Mouse (Mus musculus) heart, embryonic 13.5 days (tissue): ENCODE data around the gene 4932438H23Rik. TPM values are rescaled to one million over a fixed set of nuclear protein-coding genes. Genes with fewer than 3 reads are reported as not detected.

Source experiments
- ATAC-seq: fragments of 200-750 bp; cut with Nextera tagmentation; 2 replicates; pipeline ENCODE4 v1.8.0; 2017; ENCODE audit warnings: moderate TSS enrichment; ENCODE audit not compliant: insufficient number of reproducible peaks, low FRiP score, low TSS enrichment; ENCODE audit errors: extremely low read depth
- H3K27ac ChIP-seq: fragments of 300-500 bp; sonication (generic); replicated peaks from 2 replicates; pipeline ENCODE4 v1.5.1; 2015; ENCODE audit warnings: moderate library complexity, mild to moderate bottlenecking, inconsistent platforms
- H3K27me3 ChIP-seq: fragments of 300-500 bp; sonication (generic); replicated peaks from 2 replicates; pipeline ENCODE4 v1.6.1; 2015; ENCODE audit warnings: mild to moderate bottlenecking, inconsistent platforms
- H3K36me3 ChIP-seq: fragments of 300-500 bp; sonication (generic); 2 replicates; pipeline ENCODE4 v1.6.1; 2015; ENCODE audit warnings: mild to moderate bottlenecking, inconsistent platforms
- H3K4me1 ChIP-seq: fragments of 300-500 bp; sonication (generic); 2 replicates; pipeline ENCODE4 v1.6.1; 2015; ENCODE audit warnings: inconsistent platforms
- H3K4me2 ChIP-seq: fragments of 300-500 bp; sonication (generic); 2 replicates; pipeline ENCODE4 v1.6.1; 2015; ENCODE audit warnings: inconsistent platforms, mild to moderate bottlenecking, moderate library complexity
- H3K4me3 ChIP-seq: fragments of 300-500 bp; sonication (generic); 2 replicates; pipeline ENCODE4 v1.5.1; 2015; ENCODE audit warnings: moderate library complexity, mild to moderate bottlenecking, inconsistent platforms
- H3K9ac ChIP-seq: fragments of 300-500 bp; sonication (generic); 2 replicates; pipeline ENCODE4 v1.6.1; 2015; ENCODE audit warnings: inconsistent platforms, mild to moderate bottlenecking, moderate library complexity
- H3K9me3 ChIP-seq: fragments of 300-500 bp; sonication (generic); 2 replicates; pipeline ENCODE4 v1.6.1; 2016; ENCODE audit warnings: inconsistent platforms
- WGBS: fragments of 180-500 bp; shearing (Covaris S2); methylation state at CpG from one replicate; pipeline ENCODE4 v1.1.7; 2015; ENCODE audit warnings: mixed read lengths; 5-methylcytosine and 5-hydroxymethylcytosine counted together
- polyA plus RNA-seq: library from polyadenylated mRNA; unstranded; fragments of >200 nt; fragmentation: Nextera tagmentation; extraction: Ambion mirVana; gene quantifications from 2 replicates; pipeline ENCODE4 v1.2.1, GENCODE M21; 2015

Gene 4932438H23Rik
- polyA plus RNA-seq, 1 experiment from 2014 or later, result not detected

DNA sequence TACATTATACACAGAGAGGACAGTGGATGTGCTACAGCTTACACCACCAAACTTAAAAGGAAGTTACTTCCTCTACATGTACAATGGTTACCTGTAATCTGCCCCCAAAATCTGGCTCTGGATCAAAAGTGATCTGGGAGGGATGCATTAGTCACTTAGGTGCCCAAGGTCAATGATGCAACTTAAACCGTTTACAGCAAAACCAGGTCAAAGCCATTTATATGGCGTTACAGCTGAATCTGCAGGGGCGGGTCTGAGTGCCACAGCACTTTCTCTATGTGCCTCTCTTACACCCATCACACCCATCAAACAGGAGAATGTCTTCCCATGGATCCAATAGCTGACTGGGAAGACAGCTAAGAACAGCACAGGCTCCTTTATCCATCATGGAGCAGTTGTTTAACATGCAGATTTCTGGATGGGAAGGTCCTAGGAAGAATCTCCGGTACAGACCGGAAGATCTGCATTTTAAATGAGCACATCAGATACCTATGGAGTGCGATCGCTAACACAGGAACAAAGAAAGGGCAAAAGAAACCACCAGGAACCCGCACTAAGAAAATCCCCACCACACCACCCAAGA is 65.7 kb downstream of the 4932438H23Rik start:
- peaks cover 95% of the 10 kb centered on the region for H3K36me3 ChIP-seq

DNA sequence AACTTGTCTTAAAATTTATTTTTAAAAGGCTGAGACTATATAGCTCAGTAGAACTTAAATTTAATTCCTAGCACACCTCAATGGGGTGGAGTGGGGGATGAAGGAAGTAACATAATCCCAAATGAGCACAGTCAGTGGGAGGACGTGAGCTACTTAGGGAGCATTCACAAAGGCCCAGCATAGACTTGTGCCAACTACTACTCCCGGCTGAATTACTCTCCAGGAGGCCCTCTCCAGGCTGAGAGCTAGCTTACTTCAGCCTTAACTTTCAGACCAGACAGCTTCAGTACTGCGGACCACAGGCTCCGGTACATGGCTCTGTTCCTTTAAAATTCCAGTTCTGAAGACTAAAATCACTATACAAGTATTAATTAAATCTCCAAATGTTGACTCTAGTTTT is 68.6 kb downstream of the 4932438H23Rik start:
- no peaks in the 10 kb centered on the region for H3K27me3 ChIP-seq
- peaks cover 4% of the 10 kb centered on the region; the same call in 1 of the 2 replicates for H3K9me3 ChIP-seq
- no peak overlapping the region for H3K4me2 ChIP-seq
- no peak overlapping the region for H3K9ac ChIP-seq
- H3K4me1 ChIP-seq, result no peaks in the 10 kb centered on the region
- peaks cover 93% of the 10 kb centered on the region for H3K36me3 ChIP-seq
- H3K4me3 ChIP-seq, result no peak overlapping the region
- no peak overlapping the region for H3K27ac ChIP-seq
- no peak for ATAC-seq
- WGBS, result 86% methylated on average over 4 of the region's 4 CpGs

More for the DNA sequence above, 65.7 kb downstream of the 4932438H23Rik start:
- H3K9ac ChIP-seq, result no peak overlapping the region
- no peak overlapping the region for H3K4me3 ChIP-seq
- WGBS, result 91% methylated on average over 8 of the region's 8 CpGs
- no peaks in the 10 kb centered on the region for H3K9me3 ChIP-seq
- no peaks in the 10 kb centered on the region for H3K27me3 ChIP-seq
- H3K27ac ChIP-seq, result no peak overlapping the region
- no peaks in the 10 kb centered on the region for H3K4me1 ChIP-seq
- no peak for ATAC-seq
- H3K4me2 ChIP-seq, result no peak overlapping the region

DNA sequence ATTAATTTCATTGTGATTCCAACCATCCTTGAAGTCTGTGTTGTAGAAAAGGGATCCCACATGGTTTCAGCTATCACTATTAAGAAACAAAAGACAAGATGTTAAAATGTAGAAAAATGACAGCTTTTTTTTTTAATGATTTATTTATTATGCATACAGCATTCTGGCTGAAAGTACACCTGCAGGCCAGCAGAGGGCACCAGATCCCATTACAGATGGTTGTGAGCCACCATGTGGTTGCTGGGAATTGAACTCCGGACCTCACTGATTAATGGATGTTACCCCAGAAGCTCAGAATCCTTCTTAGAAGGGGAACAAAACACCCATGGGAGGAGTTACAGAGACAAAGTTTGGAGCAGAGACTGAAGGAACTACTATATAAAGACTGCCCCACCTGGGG is 71.5 kb downstream of the 4932438H23Rik start:
- no peak overlapping the region for H3K4me3 ChIP-seq
- WGBS, result 70% methylated on average over 1 of the region's 1 CpGs
- peaks cover 4% of the 10 kb centered on the region; the same call in 1 of the 2 replicates for H3K9me3 ChIP-seq
- no peaks in the 10 kb centered on the region for H3K27me3 ChIP-seq
- no peak for ATAC-seq
- no peak overlapping the region for H3K9ac ChIP-seq
- H3K27ac ChIP-seq, result no peak overlapping the region
- no peaks in the 10 kb centered on the region for H3K4me1 ChIP-seq
- H3K4me2 ChIP-seq, result no peak overlapping the region
- H3K36me3 ChIP-seq, result peaks cover 97% of the 10 kb centered on the region

DNA sequence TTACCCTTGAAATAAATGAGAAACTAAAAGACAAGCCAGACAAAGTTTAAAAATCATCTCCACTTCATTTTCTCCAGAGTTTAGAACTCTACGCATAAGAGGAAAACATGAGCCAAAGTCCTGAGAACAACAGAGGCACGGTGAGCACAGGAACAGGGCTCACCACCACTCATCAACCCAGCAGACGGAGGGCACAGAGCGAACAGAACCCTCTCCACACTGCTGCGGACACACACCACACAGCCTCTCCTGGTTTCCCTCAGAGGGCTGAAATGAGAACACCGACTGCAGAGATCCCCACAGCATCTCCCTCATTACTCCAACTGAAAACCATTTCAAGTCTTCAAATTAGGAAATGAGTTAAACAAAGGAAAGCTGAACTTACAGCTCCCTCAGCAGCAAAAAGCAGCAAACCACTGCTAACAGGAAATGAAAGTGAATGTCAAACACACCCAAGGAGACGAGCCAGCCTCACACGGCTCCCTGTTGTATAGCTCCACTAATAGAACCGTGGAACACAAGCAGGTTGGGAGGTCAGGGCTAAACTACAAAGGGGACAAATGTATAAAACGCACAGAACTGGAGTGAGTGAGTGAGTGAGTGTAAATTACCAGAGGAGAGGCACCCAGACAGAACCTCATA is 74.0 kb downstream of the 4932438H23Rik start:
- ATAC-seq, result no peak
- no peak overlapping the region for H3K9ac ChIP-seq
- peaks cover 4% of the 10 kb centered on the region; the same call in 1 of the 2 replicates for H3K9me3 ChIP-seq
- H3K27ac ChIP-seq, result no peak overlapping the region
- WGBS, result 88% methylated on average over 10 of the region's 10 CpGs
- H3K27me3 ChIP-seq, result no peaks in the 10 kb centered on the region
- H3K36me3 ChIP-seq, result peaks cover 93% of the 10 kb centered on the region
- no peak overlapping the region for H3K4me2 ChIP-seq
- no peaks in the 10 kb centered on the region for H3K4me1 ChIP-seq
- no peak overlapping the region for H3K4me3 ChIP-seq

DNA sequence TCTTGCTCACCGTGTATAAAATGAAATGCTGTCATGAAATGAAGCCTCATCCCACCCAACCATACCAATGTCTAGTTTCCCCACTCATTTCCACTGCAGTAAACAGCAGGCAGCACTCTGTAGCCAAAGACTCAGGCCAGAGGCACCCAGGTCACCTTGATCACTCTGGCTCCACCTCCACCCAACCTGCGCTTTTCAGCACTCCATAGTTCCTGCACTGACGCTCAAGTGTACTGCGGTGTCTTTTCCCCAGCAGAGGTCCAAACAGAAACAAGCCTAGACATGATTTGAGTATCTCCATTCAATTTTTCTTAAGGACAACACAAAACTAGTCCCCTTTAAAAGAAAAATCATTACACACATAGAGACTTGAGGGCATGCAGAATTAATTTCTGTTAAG is 75.4 kb downstream of the 4932438H23Rik start:
- WGBS, result 85% methylated on average over 4 of the region's 4 CpGs
- Histone ChIP-seq H3K9ac (no peak overlapping the region), H3K36me3 (peaks cover 91% of the 10 kb centered on the region), H3K27ac (no peak overlapping the region), H3K27me3 (no peaks in the 10 kb centered on the region), H3K4me2 (no peak overlapping the region), H3K9me3 (peaks cover 4% of the 10 kb centered on the region; the same call in 1 of the 2 replicates), H3K4me1 (no peaks in the 10 kb centered on the region), H3K4me3 (no peak overlapping the region)
- ATAC-seq, result no peak

- Histone ChIP-seq H3K36me3 (peaks cover 67% of the 10 kb centered on the region), H3K4me2 (no peak overlapping the region), H3K4me1 (peaks cover 10% of the 10 kb centered on the region), H3K4me3 (no peak overlapping the region), H3K27ac (no peak overlapping the region), H3K9me3 (no peaks in the 10 kb centered on the region), H3K9ac (no peak overlapping the region), H3K27me3 (no peaks in the 10 kb centered on the region)
- 81% methylated on average over 4 of the region's 4 CpGs for WGBS
- no peak for ATAC-seq
These were observed 79.2 kb downstream of the 4932438H23Rik start for GRCm38 (mm10) chr16:91015761-91016160.

GRCm38 (mm10) chr16:91011847-91012246 is 83.1 kb downstream of the 4932438H23Rik start:
- Histone ChIP-seq H3K36me3 (peaks cover 34% of the 10 kb centered on the region), H3K9ac (peak overlapping the region; percentile 91), H3K27me3 (no peaks in the 10 kb centered on the region), H3K4me2 (peak overlapping the region; percentile 91), H3K9me3 (no peaks in the 10 kb centered on the region), H3K27ac (peak overlapping the region; percentile 90), H3K4me3 (peak overlapping the region; percentile 88), H3K4me1 (peaks cover 20% of the 10 kb centered on the region)
- WGBS, result 37% methylated on average over 3 of the region's 3 CpGs
- ATAC-seq, result no peak

DNA sequence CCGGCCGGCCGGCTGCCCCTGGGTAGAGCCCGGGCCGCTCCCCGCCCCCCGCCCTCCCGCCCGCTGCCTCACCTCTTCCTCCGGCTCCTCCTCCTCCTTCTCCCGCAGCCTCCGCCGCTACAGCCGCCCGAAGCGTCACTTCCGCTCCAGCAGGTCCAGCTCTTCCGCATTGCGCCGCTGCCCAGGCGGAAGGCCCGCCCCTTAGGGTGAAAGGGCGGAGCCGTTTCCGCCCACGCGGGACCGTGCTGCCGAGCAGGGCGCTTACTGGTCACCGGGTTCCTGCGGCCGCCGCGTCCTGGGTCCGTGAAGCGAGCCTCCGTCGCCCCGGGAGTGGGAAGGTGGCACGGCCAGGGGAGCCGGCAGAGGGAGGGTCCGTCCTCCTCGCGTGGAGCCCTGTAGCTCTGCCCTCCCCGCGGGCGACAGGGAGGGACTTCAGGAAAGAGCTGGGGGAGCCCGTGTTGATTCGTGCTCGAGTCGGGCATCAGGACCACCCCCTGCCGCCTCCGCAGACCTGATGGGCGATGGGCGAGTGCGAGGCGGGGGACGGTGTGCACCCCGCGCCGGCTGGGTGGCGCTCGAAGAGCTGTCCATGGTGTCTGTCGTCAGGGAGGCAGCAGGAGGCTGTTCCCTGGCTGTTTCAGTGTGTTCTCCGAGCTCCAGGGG is 83.8 kb downstream of the 4932438H23Rik start, which contains the start of gene Synj1:
Synj1 (minus strand) TSS at position 288 of the 663 bp plus-strand sequence.
- peak; percentile 90 for ATAC-seq
- H3K9ac ChIP-seq, result peak within 1 kb of the TSS; percentile 91
- peak within 1 kb of the TSS; percentile 88 for H3K4me3 ChIP-seq
- peak within 1 kb of the TSS; percentile 91 for H3K4me2 ChIP-seq
- H3K36me3 ChIP-seq, result peaks cover 30% of the 10 kb centered on the region
- H3K4me1 ChIP-seq, result peaks cover 20% of the 10 kb centered on the region
- peak within 1 kb of the TSS; percentile 90 for H3K27ac ChIP-seq
- no peaks in the 10 kb centered on the region for H3K9me3 ChIP-seq
- H3K27me3 ChIP-seq, result no peaks in the 10 kb centered on the region
- under 1% methylated on average over 51 of the region's 66 CpGs for WGBS

- Histone ChIP-seq H3K9me3 (no peaks in the 10 kb centered on the region), H3K9ac (peak overlapping the region; percentile 91), H3K4me2 (peak overlapping the region; percentile 91), H3K27me3 (no peaks in the 10 kb centered on the region), H3K27ac (peak overlapping the region; percentile 90), H3K4me3 (peak overlapping the region; percentile 88), H3K4me1 (peaks cover 20% of the 10 kb centered on the region), H3K36me3 (peaks cover 25% of the 10 kb centered on the region)
- under 1% methylated on average over 42 of the region's 42 CpGs for WGBS
- peak; percentile 38; the same call in 1 of the 2 replicates for ATAC-seq
These were observed 84.3 kb downstream of the 4932438H23Rik start for GRCm38 (mm10) chr16:91010581-91011020.

DNA sequence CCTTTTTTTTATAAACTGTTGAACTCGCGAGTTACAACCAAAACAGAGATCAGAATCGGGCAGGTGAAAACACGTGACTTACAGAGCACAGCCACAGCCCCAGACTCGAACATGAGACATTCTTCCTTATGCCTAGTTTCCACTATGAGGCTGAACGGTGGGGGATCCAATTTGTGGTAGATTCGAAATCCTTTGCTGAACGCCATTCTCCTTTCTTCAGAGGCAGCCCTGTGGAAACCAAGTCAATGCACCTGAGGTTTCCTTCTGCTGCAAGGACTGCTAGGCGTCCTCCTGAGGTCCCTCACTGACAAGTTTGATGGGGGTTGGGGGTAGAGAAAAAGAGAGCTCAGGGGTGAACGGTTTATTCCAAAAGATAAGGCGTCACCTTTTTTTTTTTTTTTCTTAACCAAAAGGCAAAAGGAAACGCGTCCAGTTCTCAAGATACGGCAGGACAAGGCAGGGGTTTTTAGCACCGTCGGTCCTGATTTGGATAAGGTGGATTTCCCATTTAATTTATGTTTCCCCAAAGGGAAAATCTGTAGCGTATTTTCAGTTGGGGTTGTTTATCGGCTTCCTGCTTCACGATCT is 84.9 kb downstream of the 4932438H23Rik start:
- H3K9ac ChIP-seq, result peak overlapping the region; percentile 91
- peaks cover 19% of the 10 kb centered on the region for H3K36me3 ChIP-seq
- H3K9me3 ChIP-seq, result no peaks in the 10 kb centered on the region
- H3K27me3 ChIP-seq, result no peaks in the 10 kb centered on the region
- H3K4me2 ChIP-seq, result peak overlapping the region; percentile 91
- no peak for ATAC-seq
- H3K4me1 ChIP-seq, result peaks cover 20% of the 10 kb centered on the region
- peak overlapping the region; percentile 88 for H3K4me3 ChIP-seq
- peak overlapping the region; percentile 90 for H3K27ac ChIP-seq
- WGBS, result under 1% methylated on average over 19 of the region's 19 CpGs

GRCm38 (mm10) chr16:91004915-91005538 is 89.9 kb downstream of the 4932438H23Rik start:
- Histone ChIP-seq H3K4me3 (no peak overlapping the region), H3K27ac (no peak overlapping the region), H3K4me1 (peaks cover 8% of the 10 kb centered on the region), H3K36me3 (0 out of 2 replicates have a peak, but pooled peaks cover 4% of the 10 kb centered on the region), H3K9me3 (no peaks in the 10 kb centered on the region), H3K4me2 (no peak overlapping the region), H3K9ac (no peak overlapping the region), H3K27me3 (no peaks in the 10 kb centered on the region)
- WGBS, result 71% methylated on average over 4 of the region's 4 CpGs
- no peak for ATAC-seq
